Mouse (Mus musculus): ENCODE data around the gene Gm20518. TPM values are rescaled to one million over a fixed set of nuclear protein-coding genes. Genes with fewer than 3 reads are reported as not detected.

The Gm20518 gene
- total and polyA plus RNA-seq, 2 experiments from 2014 or later: 0.07 to 0.76 TPM

DNA sequence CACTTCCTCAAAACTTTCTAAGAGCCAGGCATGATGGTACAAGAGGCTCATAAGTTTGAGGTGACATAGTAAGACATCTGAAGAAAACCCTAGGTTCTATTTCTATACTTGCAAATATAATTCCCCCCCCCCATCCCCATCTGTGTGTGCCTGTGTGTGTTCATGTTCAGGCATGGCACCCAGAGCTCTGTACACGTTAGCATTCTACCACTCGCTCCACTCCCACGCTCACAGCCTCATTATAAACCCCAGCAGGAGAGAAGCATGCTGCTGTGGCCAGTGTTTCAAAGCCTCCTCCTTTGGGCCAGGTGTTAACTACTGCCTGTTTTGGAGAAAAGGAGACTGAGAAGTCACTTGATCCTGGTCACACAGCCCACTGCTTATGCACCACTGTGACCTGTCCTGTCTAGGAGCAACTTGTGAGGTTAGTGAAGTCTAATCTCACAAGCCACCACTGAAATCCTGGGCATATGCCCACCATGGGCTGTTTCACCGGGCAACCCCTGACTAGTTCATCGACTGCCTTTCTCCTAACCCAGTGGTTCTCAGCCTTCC is 40.5 kb upstream of the Gm20518 start:
- 0 out of 2 replicates have a peak, but pooled peaks cover 3% of the 10 kb centered on the region for H3K4me1 ChIP-seq (ENCODE audit: insufficient read depth)
- ATAC-seq (no peak), DNase-seq (no peak)
- no peak overlapping the region for H3K4me2 ChIP-seq (ENCODE audit: low read depth)
- no peak for TF ChIP-seq CTCF (IDR thresholded peaks at IDR 0.05; ENCODE audit: low read depth)
- no peaks in the 10 kb centered on the region for H3K36me3 ChIP-seq (ENCODE audit: insufficient read depth)
- H3K9me3 ChIP-seq (ENCODE audit: low read length): no peaks in the 10 kb centered on the region
- H3K27me3 ChIP-seq (ENCODE audit: insufficient read depth, low read length): no peaks in the 10 kb centered on the region
- H3K27ac ChIP-seq (ENCODE audit: low read depth, low read length): no peak overlapping the region
- WGBS: 62% methylated on average over 5 of the region's 5 CpGs
- H3K4me3 ChIP-seq (ENCODE audit: low read depth, low read length): no peak overlapping the region
- no peak overlapping the region for H3K9ac ChIP-seq

DNA sequence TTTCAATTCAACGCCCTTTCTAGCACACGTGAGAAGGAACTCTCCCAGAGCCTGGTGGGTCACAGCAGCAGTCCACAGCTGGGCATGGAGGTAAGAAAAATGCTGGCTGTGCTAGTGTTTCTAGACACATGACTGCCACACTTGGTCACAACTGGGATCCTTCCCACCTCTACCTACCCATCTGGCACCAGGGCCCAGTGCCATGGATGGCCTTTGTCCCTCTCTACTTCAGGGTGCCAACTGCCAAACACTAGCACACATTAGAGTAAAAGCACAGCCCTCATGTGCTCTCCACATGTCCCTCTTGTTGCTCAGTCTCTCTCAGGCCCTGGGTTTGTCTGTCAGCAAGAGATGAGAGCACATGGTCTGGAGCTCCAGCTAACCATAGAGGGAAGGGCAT is 38.2 kb upstream of the Gm20518 start:
- no peak for DNase-seq
- Histone ChIP-seq H3K9me3 (ENCODE audit: low read length) (no peaks in the 10 kb centered on the region), H3K4me3 (ENCODE audit: low read depth, low read length) (no peak overlapping the region), H3K4me1 (ENCODE audit: insufficient read depth) (peaks cover 7% of the 10 kb centered on the region; the same call in 1 of the 2 replicates), H3K36me3 (ENCODE audit: insufficient read depth) (peaks cover 18% of the 10 kb centered on the region), H3K27me3 (ENCODE audit: insufficient read depth, low read length) (no peaks in the 10 kb centered on the region), H3K4me2 (ENCODE audit: low read depth) (no peak overlapping the region), H3K9ac (no peak overlapping the region), H3K27ac (ENCODE audit: low read depth, low read length) (no peak overlapping the region)
- no peak for TF ChIP-seq CTCF (IDR thresholded peaks at IDR 0.05; ENCODE audit: low read depth)
- ATAC-seq: no peak
- 46% methylated on average over 2 of the region's 2 CpGs for WGBS

DNA sequence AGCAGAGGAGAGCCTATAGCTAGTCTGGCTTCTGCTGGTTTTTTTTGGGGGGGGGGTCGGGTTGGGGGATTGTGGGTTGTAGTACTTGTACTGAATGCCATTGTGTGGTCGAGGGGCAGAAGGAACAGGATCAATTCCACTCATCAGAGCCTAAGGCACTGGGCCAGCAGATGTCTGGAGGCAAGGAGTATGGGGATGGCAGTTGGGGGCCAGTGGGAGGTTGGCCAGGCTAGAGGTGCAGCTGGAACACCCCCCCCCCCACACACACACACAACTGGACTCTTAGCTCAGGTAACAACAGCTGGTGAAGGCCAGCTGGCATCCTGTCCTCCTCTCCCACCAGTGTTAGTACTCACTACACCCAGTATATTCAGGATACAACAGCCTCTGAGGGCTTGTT is 37.7 kb upstream of the Gm20518 start:
- Histone ChIP-seq H3K27ac (ENCODE audit: low read depth, low read length) (peak overlapping the region; percentile 88), H3K4me2 (ENCODE audit: low read depth) (peak overlapping the region; percentile 95), H3K9me3 (ENCODE audit: low read length) (no peaks in the 10 kb centered on the region), H3K36me3 (ENCODE audit: insufficient read depth) (peaks cover 18% of the 10 kb centered on the region), H3K9ac (no peak overlapping the region), H3K4me3 (ENCODE audit: low read depth, low read length) (no peak overlapping the region), H3K27me3 (ENCODE audit: insufficient read depth, low read length) (no peaks in the 10 kb centered on the region), H3K4me1 (ENCODE audit: insufficient read depth) (peaks cover 7% of the 10 kb centered on the region; the same call in 1 of the 2 replicates)
- DNase-seq (no peak), ATAC-seq (no peak)
- 5% methylated on average over 2 of the region's 2 CpGs for WGBS
- TF ChIP-seq CTCF (IDR thresholded peaks at IDR 0.05; ENCODE audit: low read depth): no peak

DNA sequence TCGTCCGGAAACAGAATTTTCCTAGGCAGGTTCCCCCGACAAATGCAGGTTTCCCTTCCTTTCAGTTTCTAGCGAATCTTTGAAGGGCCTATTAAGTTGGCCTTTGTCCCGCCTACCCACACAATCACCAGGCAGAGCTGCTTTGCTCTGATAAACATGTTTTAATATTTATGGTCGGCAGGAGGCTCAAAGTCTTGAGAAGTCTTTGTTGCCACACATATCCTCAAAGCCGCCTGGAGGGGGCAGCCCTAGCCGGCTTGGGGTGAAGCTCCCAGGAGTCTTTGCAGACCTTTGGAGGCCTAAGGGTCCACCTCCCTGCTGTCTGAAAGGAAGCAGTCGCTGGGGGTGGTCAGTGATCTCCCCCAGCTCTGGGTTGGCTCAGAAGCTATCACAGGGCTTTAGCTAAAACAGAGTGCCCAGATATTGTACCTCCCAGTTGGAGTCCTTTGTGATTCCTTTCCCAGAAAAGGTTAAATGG is 37.2 kb upstream of the Gm20518 start:
- Histone ChIP-seq H3K36me3 (ENCODE audit: insufficient read depth) (peaks cover 18% of the 10 kb centered on the region), H3K27ac (ENCODE audit: low read depth, low read length) (peak overlapping the region; percentile 88), H3K4me1 (ENCODE audit: insufficient read depth) (peaks cover 7% of the 10 kb centered on the region; the same call in 1 of the 2 replicates), H3K9me3 (ENCODE audit: low read length) (no peaks in the 10 kb centered on the region), H3K4me3 (ENCODE audit: low read depth, low read length) (peak overlapping the region; percentile 88), H3K9ac (peak overlapping the region; percentile 87), H3K4me2 (ENCODE audit: low read depth) (peak overlapping the region; percentile 95), H3K27me3 (ENCODE audit: insufficient read depth, low read length) (no peaks in the 10 kb centered on the region)
- ATAC-seq (peak; percentile 79), DNase-seq (peak; percentile 86)
- 2% methylated on average over 9 of the region's 9 CpGs for WGBS
- peak; percentile 79 for TF ChIP-seq CTCF (IDR thresholded peaks at IDR 0.05; ENCODE audit: low read depth)

DNA sequence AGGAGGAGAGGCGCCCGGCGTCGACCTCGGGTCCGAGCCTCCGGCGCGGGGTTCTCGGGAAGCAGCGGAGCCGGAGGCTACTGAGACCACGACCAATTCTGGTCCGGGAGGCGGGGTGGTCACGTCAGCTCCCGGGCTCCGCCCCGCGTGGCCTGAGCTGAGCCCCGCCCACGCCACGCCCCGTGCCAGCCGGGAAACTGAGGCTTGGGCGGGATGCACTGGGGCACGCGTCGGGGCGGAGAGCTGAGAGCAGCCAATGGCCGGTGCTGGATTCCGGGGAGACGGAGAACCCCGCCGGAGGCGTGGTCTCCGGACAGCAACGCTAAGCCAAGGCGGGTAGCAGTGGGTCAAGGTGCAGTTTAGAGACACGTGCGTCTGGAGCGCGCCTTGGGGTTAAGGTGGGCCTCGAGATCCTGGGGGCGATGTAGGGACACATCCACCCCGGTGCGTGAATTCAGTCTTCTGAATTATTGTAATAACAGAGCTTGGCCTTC is 36.7 kb upstream of the Gm20518 start, which contains the start of gene Slc25a1:
Gene Slc25a1 (minus strand): TSS at position 133 of the 494 bp plus-strand sequence.
- no peaks in the 10 kb centered on the region for H3K27me3 ChIP-seq (ENCODE audit: insufficient read depth, low read length)

DNA sequence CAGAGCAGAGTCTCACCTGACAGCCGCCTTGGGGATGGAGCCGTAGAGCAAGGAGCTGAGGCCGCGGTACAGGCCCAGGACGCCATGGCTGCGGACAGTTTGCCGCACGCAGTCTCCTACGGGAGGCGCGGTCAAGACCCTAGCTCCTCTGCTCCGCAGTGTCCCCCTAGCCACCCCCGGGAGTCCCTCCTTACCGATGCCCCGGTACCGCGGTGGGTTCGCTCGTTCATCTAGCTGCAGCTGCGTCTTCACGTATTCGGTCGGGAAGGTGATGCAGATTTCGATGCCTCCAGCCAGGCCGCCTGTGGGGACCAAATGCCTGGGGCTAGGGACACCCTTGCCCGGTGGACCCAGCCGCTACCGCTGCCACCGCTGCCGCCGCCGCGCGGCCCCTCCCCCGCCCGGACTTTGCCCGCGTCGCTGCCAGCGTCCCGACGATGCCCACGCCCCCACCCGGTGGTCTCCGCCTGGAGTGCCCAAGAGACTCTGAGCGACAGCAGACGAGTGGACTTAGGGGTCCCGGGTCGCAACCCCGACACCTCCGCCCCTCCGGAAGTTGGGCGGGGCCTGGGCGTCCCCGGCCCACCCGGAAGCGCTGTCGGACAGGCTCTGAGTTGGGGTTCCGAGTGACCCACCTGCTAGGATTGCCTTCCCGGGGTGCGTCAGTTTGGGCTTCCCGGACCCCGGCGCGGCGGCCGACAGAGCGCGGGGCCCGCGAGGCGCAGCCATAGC is 36.0 kb upstream of the Gm20518 start:
- H3K27me3 ChIP-seq (ENCODE audit: insufficient read depth, low read length): no peaks in the 10 kb centered on the region
- 1% methylated on average over 71 of the region's 72 CpGs for WGBS

More for the DNA sequence above, 36.7 kb upstream of the Gm20518 start, which contains the start of gene Slc25a1:
- Histone ChIP-seq H3K4me3 (ENCODE audit: low read depth, low read length) (peak within 1 kb of the TSS; percentile 88), H3K4me2 (ENCODE audit: low read depth) (peak within 1 kb of the TSS; percentile 95), H3K27ac (ENCODE audit: low read depth, low read length) (peak within 1 kb of the TSS; percentile 88), H3K36me3 (ENCODE audit: insufficient read depth) (peaks cover 18% of the 10 kb centered on the region), H3K9ac (peak within 1 kb of the TSS; percentile 87), H3K9me3 (ENCODE audit: low read length) (no peaks in the 10 kb centered on the region), H3K4me1 (ENCODE audit: insufficient read depth) (peaks cover 7% of the 10 kb centered on the region; the same call in 1 of the 2 replicates)
- no peak for TF ChIP-seq CTCF (IDR thresholded peaks at IDR 0.05; ENCODE audit: low read depth)
- ATAC-seq (peak; percentile 67), DNase-seq (peak; percentile 83)
- 0% methylated on average over 46 of the region's 47 CpGs for WGBS

More for the DNA sequence above, 36.0 kb upstream of the Gm20518 start:
- TF ChIP-seq CTCF (IDR thresholded peaks at IDR 0.05; ENCODE audit: low read depth): no peak
- peak; percentile 50 for DNase-seq
- Histone ChIP-seq H3K4me2 (ENCODE audit: low read depth) (peak overlapping the region; percentile 95), H3K4me3 (ENCODE audit: low read depth, low read length) (peak overlapping the region; percentile 88), H3K9me3 (ENCODE audit: low read length) (no peaks in the 10 kb centered on the region), H3K9ac (peak overlapping the region; percentile 87), H3K36me3 (ENCODE audit: insufficient read depth) (peaks cover 18% of the 10 kb centered on the region), H3K27ac (ENCODE audit: low read depth, low read length) (peak overlapping the region; percentile 88), H3K4me1 (ENCODE audit: insufficient read depth) (peaks cover 13% of the 10 kb centered on the region)
- ATAC-seq: peak; percentile 21

Data from forebrain, postnatal 0 days (tissue).